Mouse (Mus musculus): Measurements from ENCODE around the gene Fat3.

- TF ChIP-seq MYOD1 (IDR thresholded peaks at IDR 0.05; ENCODE audit: control insufficient read depth, insufficient read length, low read depth) (no peak), CTCF (IDR thresholded peaks at IDR 0.05; ENCODE audit: control insufficient read depth, insufficient read depth, insufficient read length) (no peak), MAX (IDR thresholded peaks at IDR 0.05) (no peak), MYOG (IDR thresholded peaks at IDR 0.05; ENCODE audit: control insufficient read depth, extremely low read depth, insufficient read length) (no peak), CEBPB (IDR thresholded peaks at IDR 0.05; ENCODE audit: low read depth) (no peak), USF1 (IDR thresholded peaks at IDR 0.05; ENCODE audit: low read depth) (no peak)
Measured at GRCm38 (mm10) chr9:15874506-15875160, 626.5 kb downstream of the Fat3 start, which contains the start of gene Mtnr1b.

All from C2C12 (cell line).